Mouse (Mus musculus) cerebellum, adult 11-12 months (tissue): ENCODE measurements at regions not wholly inside any gene's neighbourhood (a gene's known extent, or its start where the extent isn't known, plus 50 kb on each side); places are given as distances from the start of the nearest gene placed in this dataset.

ENCODE experiments used
- DNase-seq: peaks from one replicate; pipeline ENCODE4 v3.0.0; 2022

GRCm38 (mm10) chr16:24137266-24138033 is 148.8 kb upstream of the Bcl6 start:
- DNase-seq: no peak

- DNase-seq: no peak
Measured at GRCm38 (mm10) chr16:24136483-24137148, 148.0 kb upstream of the Bcl6 start.

GRCm38 (mm10) chr16:24135841-24136240 is 147.2 kb upstream of the Bcl6 start:
- peak; percentile 85 for DNase-seq

- DNase-seq: no peak
Measured at GRCm38 (mm10) chr16:24135351-24135750, 146.7 kb upstream of the Bcl6 start.

GRCm38 (mm10) chr16:24134486-24135050 is 145.9 kb upstream of the Bcl6 start:
- DNase-seq: no peak

- DNase-seq: no peak
Measured at GRCm38 (mm10) chr16:24130646-24131045, 142.0 kb upstream of the Bcl6 start.

GRCm38 (mm10) chr16:24129701-24130100 is 141.0 kb upstream of the Bcl6 start:
- DNase-seq: no peak

- no peak for DNase-seq
Measured at GRCm38 (mm10) chr16:24128566-24128965, 139.9 kb upstream of the Bcl6 start.

GRCm38 (mm10) chr16:24124766-24125165 is 136.1 kb upstream of the Bcl6 start:
- no peak for DNase-seq

GRCm38 (mm10) chr16:24124083-24124482 is 135.4 kb upstream of the Bcl6 start:
- no peak for DNase-seq

GRCm38 (mm10) chr16:24121633-24122032 is 133.0 kb upstream of the Bcl6 start:
- DNase-seq: no peak

- DNase-seq: no peak
Measured at GRCm38 (mm10) chr16:24120836-24121235, 132.2 kb upstream of the Bcl6 start.

GRCm38 (mm10) chr16:24118487-24118886 is 129.8 kb upstream of the Bcl6 start:
- DNase-seq: no peak

- DNase-seq: no peak
Measured at GRCm38 (mm10) chr16:24102854-24103690, 114.4 kb upstream of the Bcl6 start.

- no peak for DNase-seq
Measured at GRCm38 (mm10) chr16:24097596-24097995, 108.9 kb upstream of the Bcl6 start.

- DNase-seq: no peak
Measured at GRCm38 (mm10) chr16:24096076-24096475, 107.4 kb upstream of the Bcl6 start.

GRCm38 (mm10) chr16:24095630-24096029 is 107.0 kb upstream of the Bcl6 start:
- no peak for DNase-seq

- no peak for DNase-seq
Measured at GRCm38 (mm10) chr16:24094566-24094965, 105.9 kb upstream of the Bcl6 start.

- DNase-seq: no peak
Measured at GRCm38 (mm10) chr16:24093624-24094023, 105.0 kb upstream of the Bcl6 start.

- no peak for DNase-seq
Measured at GRCm38 (mm10) chr16:24092616-24093525, 104.2 kb upstream of the Bcl6 start.

- DNase-seq: no peak
Measured at GRCm38 (mm10) chr16:24092136-24092535, 103.5 kb upstream of the Bcl6 start.

GRCm38 (mm10) chr16:24090981-24091380 is 102.3 kb upstream of the Bcl6 start:
- no peak for DNase-seq
